ENCODE assay signal across 8 mouse cellular contexts in the genomic region with DNA sequence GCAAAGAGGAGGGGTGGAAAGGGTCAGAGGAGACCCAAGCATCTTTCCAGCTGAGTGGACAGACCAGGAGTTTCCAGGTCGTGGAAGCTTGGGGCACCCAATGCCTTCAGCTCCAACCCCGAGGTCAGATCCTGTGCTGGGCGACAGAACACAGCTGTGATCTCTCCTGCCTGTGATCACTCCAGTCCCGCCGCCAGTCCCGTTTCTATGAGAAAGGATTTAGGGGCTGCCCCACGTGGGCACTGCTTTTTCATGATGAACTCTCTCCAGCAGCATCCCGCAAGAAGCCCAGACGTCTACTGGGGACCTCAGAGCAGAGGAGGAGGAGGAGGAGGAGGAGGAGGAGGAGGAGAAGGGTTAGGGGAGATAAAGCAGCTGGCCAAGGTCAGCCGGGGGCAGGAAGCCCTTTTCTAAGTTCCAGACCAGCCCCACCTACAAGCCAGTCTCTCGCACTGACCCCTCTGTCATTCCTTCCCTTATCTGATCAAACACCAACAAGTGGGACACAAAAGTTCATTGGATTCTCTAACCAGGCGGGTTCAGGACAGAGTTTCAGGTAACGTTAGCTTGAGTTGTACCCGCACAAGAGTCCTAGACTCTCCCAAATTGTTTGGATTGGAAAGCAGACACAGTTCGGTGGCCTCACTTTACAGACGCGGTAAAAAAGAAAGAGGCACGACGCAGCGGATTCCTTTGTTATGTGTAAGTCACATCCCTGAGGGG. TPM values are rescaled to one million over a fixed set of nuclear protein-coding genes. Genes with fewer than 3 reads are reported as not detected.
DNase-seq lines count a peak whose midpoint lies in the region; ATAC-seq and TF ChIP-seq lines count a peak whose summit lies in the region.

No protein-coding gene starts in this region.

- peak overlapping the region; percentile 44 for H3K4me3 ChIP-seq in left cerebral cortex, adult 2 months
- H3K4me3 ChIP-seq in embryonic facial prominence, embryonic 15.5 days (replicated peaks): peak overlapping the region; percentile 68
- H3K4me3 ChIP-seq in intestine, postnatal 0 days (ENCODE audit: low read depth, low read length): peak overlapping the region; percentile 65

- H3K4me2 ChIP-seq in embryonic facial prominence, embryonic 15.5 days (replicated peaks): peak overlapping the region; percentile 85
- H3K4me2 ChIP-seq in intestine, postnatal 0 days (replicated peaks; ENCODE audit: low read depth): peak overlapping the region; percentile 83

- no peaks in the 10 kb centered on the region for H3K9me3 ChIP-seq in embryonic facial prominence, embryonic 15.5 days (replicated peaks)
- no peaks in the 10 kb centered on the region for H3K9me3 ChIP-seq in intestine, postnatal 0 days (ENCODE audit: control insufficient read depth)

- peak overlapping the region; percentile 41; the same call in 1 of the 2 replicates for H3K9ac ChIP-seq in embryonic facial prominence, embryonic 15.5 days
- H3K9ac ChIP-seq in intestine, postnatal 0 days (ENCODE audit: low read depth, low read length): peak overlapping the region; percentile 58

- DNase-seq in left cerebral cortex, adult 2 months (ENCODE audit: extremely low spot score in 1 of 2, low spot score in 2 of 2): no peak
- no peak for DNase-seq in left cerebral cortex, adult 11 months (ENCODE audit: low spot score)
- DNase-seq in mesoderm, embryonic 11.5 days (ENCODE audit: low read depth, low spot score): peak; percentile 41
- no peak for DNase-seq in layer of hippocampus, adult 9-10 months (ENCODE audit: low spot score)
- DNase-seq in cerebellum, postnatal 10 days: no peak
- DNase-seq in thymus, postnatal 14 days: no peak

- 2% methylated on average over 20 of the region's 20 CpGs for WGBS in embryonic facial prominence, embryonic 15.5 days
- WGBS in intestine, postnatal 0 days: 3% methylated on average over 20 of the region's 20 CpGs

- H3K4me1 ChIP-seq in embryonic facial prominence, embryonic 15.5 days: peaks cover 25% of the 10 kb centered on the region
- 0 out of 2 replicates have a peak, but pooled peaks cover 2% of the 10 kb centered on the region for H3K4me1 ChIP-seq in intestine, postnatal 0 days (replicated peaks; ENCODE audit: control insufficient read depth, insufficient read depth, low read length)

- intact Hi-C loops in left cerebral cortex, adult 2 months (cut with DNase I): loop anchor here (2.0 kb wide), 1 partner anchor 47 kb away; no protein-coding TSS in a partner anchor

- H3K27me3 ChIP-seq in embryonic facial prominence, embryonic 15.5 days: no peaks in the 10 kb centered on the region
- H3K27me3 ChIP-seq in intestine, postnatal 0 days (replicated peaks; ENCODE audit: control insufficient read depth, insufficient read depth, low read length): no peaks in the 10 kb centered on the region

- H3K27ac ChIP-seq in left cerebral cortex, adult 2 months: peak overlapping the region; percentile 70; the same call in 1 of the 2 replicates
- H3K27ac ChIP-seq in embryonic facial prominence, embryonic 15.5 days (replicated peaks): peak overlapping the region; percentile 61; the same call in 1 of the 2 replicates
- H3K27ac ChIP-seq in intestine, postnatal 0 days (ENCODE audit: low read depth, low read length): peak overlapping the region; percentile 73

- no peak for ATAC-seq in embryonic facial prominence, embryonic 15.5 days (ENCODE audit: insufficient number of reproducible peaks, low FRiP score, low TSS enrichment, low read depth)
- ATAC-seq in intestine, postnatal 0 days: no peak

- peaks cover 17% of the 10 kb centered on the region for H3K36me3 ChIP-seq in embryonic facial prominence, embryonic 15.5 days
- H3K36me3 ChIP-seq in intestine, postnatal 0 days (ENCODE audit: control insufficient read depth, insufficient read depth): peaks cover 23% of the 10 kb centered on the region

- no peak for TF ChIP-seq CTCF in left cerebral cortex, adult 2 months (IDR thresholded peaks at IDR 0.05)
- TF ChIP-seq CTCF in intestine, postnatal 0 days (IDR thresholded peaks at IDR 0.05; ENCODE audit: low read depth): no peak

RNA-seq across cellular contexts. Expression of a gene that starts 0.8 kb away (rescaled TPM):
- total RNA-seq in left cerebral cortex, adult 2 months (2021): 100 to 1,000 TPM; 190 to 199 TPM
- 175 and 185 TPM in 2 replicates for polyA plus RNA-seq in embryonic facial prominence, embryonic 15.5 days (2015; fragmentation: Nextera tagmentation; extraction: Ambion mirVana)
- polyA plus RNA-seq in intestine, postnatal 0 days (2015; fragmentation: Nextera tagmentation; extraction: Ambion mirVana): 217 and 219 TPM in 2 replicates

RNA-seq across cellular contexts. Expression of a gene that starts 17.3 kb away (rescaled TPM):
- 1 to 10 TPM; 1.4 to 1.9 TPM for total RNA-seq in left cerebral cortex, adult 2 months (2021)
- 4.1 and 4.5 TPM in 2 replicates for polyA plus RNA-seq in embryonic facial prominence, embryonic 15.5 days (2015; fragmentation: Nextera tagmentation; extraction: Ambion mirVana)
- polyA plus RNA-seq in intestine, postnatal 0 days (2015; fragmentation: Nextera tagmentation; extraction: Ambion mirVana): 0.25 and 0.48 TPM in 2 replicates
